Mouse (Mus musculus) left cerebral cortex, postnatal 4 days (tissue): ENCODE measurements around the gene Gpa33. TPM values are rescaled to one million over a fixed set of nuclear protein-coding genes. Genes with fewer than 3 reads are reported as not detected.
A peak's percentile ranks its signal among the peaks of the same experiment; 100 is the strongest.

Experiments used
- DNase-seq: peaks from one replicate; pipeline ENCODE4 v3.0.0-alpha.2; 2022
- intact Hi-C: fragments of 180-260 bp; cut with DNase I; formaldehyde crosslinking; loops from one replicate; pipeline ENCODE4 v1.15.1; 2025
- total RNA-seq, 2 experiments: library from RNA; stranded (reverse); gene quantifications; 2 replicates each; pipeline ENCODE4 v1.2.3; 2021

The Gpa33 gene
- total RNA-seq, 2 experiments from 2014 or later: not detected

DNA sequence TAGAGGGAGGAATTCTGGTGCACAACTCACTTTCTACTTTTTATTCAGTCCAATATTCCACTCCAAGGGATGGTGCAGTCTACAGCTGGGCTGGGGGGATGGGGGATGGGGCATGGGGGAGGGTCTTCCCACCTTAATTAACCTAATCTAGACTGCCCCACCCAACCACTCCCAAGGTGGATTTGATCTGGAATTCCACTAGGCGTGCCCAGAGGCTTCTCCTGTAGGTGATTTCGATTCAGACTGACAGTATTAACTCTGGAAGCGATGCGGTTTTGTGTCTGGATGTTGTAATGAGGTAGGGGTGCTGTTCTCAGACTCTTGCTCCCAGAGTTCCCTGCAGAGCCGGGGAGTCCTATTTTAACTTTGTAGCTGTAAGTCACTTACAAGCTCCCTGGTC lies 30.1 kb downstream of the Gpa33 start:
- intact Hi-C loops: loop anchor here (2.0 to 5.0 kb wide), 3 partner anchors 92 to 202 kb away; partner anchors contain the start of gene Ildr2
- no peak for DNase-seq

DNA sequence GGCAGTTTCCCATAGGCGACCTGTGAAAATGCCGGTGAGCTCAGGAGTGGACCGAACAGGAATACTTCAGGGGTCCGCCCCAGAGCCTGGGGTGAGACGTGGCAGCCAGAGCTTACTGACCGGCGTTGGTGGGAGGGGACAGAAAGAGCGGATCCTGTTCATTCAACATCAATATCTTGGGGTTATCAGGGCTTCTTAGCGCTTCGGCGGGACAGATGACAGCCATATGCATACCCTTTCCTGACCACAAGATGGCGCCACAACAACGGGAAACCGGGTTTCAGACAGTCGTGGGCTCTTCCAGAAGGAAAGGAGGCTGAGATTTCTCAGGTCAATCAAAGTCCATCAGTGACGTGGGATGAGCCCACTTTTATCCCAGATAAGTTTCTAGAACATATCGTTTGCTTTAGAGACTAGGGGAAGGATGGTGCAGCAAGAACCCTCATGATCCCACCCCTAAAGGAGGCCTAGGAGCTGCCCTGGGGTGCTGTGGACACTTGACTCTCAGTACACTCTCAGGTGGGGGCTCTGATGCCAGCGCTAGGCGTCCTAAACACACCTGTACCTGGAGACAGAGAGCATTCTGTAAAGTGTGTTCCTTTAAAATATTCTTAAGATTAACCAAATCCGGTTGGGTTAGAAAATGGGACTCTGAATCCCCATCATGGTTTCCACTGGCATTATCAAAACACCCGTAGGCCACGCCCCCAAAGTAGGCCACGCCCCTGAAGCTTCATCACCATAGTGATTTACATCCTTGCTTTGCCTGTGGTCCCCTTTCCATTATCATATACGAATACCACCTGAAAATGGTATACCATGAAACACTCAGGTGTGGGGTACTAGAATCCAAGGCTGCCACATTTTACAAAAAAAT lies 30.8 kb downstream of the Gpa33 start:
- intact Hi-C loops: loop anchor here (2.0 to 5.0 kb wide), 3 partner anchors 91 to 201 kb away; partner anchors contain the start of gene Ildr2
- DNase-seq: peak; percentile 79

DNA sequence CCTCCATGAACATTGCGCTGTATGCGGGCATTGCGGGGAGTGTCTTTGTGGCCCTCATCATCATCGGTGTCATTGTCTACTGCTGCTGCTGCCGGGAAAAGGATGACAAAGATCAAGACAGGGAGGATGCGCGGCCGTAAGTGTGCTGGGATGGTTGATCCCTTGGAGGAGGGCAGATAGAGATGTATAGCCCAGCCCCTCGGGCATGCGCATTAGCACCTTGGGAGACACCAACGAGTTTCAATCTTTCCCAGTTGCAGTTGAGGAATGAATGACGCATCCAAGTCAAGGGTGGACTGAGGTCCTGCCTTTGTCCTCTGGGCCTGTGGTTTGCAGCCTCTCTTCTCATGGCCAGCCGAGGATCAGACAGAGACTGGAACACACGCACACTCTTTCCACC lies 34.5 kb downstream of the Gpa33 start:
- DNase-seq: no peak
- intact Hi-C loops: loop anchor here (5.0 kb wide), 2 partner anchors 88 to 198 kb away; partner anchors contain the start of gene Ildr2

DNA sequence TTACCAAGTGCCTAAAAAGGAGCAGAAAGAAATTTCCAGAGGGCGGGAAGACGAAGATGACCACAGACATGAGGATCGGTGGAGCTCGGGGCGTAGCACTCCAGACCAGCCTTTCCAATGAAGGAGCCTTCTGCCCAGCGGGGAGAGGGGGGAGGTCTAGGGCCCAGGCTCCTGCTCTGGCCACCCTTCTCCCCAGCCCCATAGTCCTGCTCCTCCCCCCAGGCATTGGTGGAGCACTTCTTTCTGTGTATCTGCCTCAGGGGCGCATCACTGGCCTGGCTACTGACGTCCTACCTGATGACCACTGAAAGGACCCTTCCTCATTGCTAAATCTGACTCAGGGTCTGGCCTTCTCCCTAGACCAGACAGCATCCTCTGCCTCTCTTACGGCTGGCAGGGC lies 35.1 kb downstream of the Gpa33 start:
- intact Hi-C loops: no loop called here
- DNase-seq: no peak

DNA sequence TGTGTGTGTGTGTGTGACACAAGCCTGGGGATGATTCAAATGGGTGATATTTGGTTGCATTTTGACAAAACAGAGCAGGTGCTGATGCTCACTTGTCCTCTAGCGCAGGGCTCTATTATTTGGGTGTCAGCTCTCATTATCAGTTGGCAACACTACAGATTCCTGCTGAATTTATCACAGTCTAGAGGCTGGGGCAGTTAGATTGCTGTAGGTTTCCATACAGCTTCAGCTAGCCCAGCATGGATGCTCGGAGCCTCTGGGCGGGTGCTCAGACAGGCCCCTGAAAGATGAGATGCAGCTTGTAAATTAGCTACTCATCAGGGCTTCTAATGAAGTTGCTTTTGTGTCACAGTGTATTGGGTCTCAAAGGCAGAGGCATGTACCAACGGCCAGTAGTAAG lies 37.4 kb downstream of the Gpa33 start:
- intact Hi-C loops: no loop called here

DNA sequence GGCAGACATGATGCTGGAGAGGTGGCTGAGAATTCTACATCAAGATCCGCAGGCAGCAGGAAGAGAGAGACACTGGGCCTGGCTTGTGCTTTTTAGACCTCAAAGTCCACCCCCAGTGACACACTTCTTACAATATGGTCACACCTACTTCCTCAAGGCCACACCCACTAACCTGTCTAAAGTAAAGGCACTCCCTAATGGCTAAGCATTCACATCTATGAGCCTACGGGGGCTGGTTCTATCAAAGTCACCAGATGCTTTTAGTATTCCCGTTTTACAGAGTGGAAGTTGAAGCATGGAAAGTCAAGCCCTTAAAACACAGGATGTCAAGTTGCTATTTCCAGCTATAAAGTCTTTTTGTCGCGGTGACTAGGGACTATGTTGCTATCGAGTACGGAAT lies 38.0 kb downstream of the Gpa33 start:
- DNase-seq: no peak
- intact Hi-C loops: no loop called here

More for the DNA sequence above, 37.4 kb downstream of the Gpa33 start:
- no peak for DNase-seq

DNA sequence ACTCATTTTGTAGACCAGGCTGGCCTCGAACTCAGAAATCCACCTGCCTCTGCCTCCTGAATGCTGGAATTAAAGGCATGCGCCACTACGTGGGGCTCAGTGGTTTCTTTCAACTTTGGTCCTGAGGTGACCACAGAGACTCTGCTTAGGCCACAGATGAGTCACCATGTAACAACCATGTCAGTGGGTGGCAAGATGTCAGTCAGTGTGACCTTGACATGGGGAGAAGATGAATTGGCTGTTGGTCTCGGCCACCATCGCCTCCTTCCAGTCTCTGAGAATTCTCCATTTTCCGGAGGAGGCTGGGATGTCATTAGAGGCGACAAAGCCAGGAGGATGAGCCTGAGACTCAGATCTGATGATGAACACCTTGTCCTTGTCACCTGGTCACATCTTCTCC lies 39.7 kb downstream of the Gpa33 start:
- intact Hi-C loops: no loop called here
- no peak for DNase-seq

DNA sequence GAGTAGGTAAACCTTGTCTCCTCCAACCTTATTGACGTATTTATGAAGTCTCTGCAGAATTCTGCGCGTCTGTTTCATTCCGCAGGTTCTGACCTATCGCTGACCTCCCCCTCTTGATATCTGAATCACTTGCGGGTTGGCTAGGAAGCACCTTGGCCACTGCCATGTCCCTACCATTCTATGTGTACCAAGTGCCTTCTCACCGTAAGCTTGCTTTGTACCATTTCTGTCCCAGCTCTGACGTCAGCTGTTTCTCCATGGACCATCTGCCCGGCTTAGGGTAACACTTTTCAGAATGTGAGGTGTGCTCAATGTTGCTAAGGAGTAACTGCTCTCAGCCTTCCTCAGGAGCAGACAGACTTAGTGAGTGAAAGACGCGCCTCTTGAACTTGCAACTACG lies 40.8 kb downstream of the Gpa33 start:
- intact Hi-C loops: no loop called here
- DNase-seq: no peak

DNA sequence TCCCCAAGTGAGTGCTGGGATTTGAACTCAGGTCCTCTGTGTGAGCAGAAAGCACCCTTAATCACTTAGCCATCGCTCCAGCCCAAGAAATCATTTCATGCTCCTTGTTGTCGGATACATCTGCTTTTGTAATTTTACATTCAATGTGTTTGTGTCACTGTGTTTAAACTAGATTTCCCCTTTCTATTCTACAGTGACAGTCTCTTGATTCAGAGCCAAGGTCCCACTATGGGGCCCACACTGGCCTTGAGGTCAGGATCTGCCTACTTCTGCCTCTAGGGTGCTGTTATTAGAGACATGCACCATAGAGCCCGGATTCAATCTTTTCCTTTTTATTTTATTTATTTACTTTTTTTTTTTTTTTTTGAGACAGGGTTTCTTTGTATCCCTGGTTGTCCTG lies 43.0 kb downstream of the Gpa33 start:
- no peak for DNase-seq
- intact Hi-C loops: no loop called here

DNA sequence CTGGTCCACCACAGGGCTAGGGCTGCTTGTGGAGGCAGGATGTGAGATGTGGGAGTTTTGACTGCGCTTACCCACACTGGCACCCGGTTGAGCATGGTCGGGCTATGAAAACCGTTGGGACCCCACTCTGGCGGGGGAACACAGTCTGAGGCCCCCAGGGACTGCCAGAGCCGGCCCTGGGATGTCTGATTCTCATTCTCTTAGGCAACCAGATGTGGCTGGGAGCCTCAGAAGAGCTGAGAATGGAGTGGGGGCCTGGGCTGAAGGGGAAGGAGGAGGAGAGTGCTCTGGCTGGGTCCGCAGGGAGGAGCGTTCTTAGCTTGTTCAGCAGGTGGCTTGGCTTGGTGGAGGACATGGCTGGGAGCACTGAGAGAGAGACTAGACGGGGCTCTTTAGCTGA lies 43.6 kb downstream of the Gpa33 start:
- DNase-seq: no peak
- intact Hi-C loops: no loop called here

DNA sequence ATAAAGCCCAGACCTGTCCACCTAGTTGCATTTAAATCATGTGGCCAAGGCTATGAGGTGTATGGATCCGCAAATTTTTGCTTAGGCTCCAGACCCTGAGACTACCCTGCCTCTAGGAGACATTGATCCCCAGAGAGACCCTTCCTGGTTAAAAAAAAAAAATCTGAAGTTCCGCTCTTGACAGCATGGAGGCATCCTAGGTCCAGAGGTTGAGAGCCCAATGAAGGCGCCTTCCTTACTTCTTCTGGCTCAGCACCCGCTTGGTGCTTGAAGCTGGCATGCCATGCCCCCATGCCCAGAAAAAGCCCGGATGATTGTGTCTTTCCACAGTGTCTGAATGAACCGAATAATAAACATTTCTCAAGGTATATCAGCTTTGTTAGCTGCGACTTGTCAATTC lies 51.5 kb downstream of the Gpa33 start:
- DNase-seq: no peak
- intact Hi-C loops: loop anchor here (10.0 kb wide), 1 partner anchor 63 kb away; no protein-coding TSS in a partner anchor

DNA sequence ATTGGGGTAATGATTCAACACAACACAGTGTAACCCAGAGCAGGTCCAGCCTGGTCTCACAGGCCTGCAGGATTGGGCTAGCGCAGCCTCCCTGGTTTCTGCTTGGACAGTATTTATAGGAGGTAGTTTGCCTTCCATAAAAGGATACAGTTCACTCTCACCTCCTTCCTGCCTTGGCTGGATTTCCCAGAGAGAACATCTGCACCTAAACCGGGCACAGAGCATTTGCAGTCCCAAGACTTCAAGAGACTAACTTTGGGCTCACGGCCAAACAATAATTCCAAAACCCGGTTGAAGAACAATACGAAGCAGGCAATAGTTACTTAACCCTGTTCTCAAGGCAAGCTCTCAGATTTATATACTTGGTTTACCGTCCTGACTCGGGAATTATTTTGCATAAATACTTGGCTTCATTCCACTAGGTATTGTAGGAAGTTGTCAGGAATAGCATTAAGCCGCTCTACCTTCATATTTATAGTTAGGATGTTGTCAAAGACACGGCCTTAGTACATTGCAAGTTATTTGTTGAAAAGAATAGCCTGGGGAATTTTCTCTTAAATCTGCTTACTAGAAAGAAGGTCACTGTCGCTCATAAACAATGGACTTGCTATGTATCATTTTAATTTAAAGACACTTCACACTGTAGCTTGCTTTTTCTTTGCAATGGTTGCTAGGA lies 53.1 kb downstream of the Gpa33 start:
- intact Hi-C loops: loop anchor here (10.0 kb wide), 1 partner anchor 62 kb away; no protein-coding TSS in a partner anchor
- DNase-seq: no peak

DNA sequence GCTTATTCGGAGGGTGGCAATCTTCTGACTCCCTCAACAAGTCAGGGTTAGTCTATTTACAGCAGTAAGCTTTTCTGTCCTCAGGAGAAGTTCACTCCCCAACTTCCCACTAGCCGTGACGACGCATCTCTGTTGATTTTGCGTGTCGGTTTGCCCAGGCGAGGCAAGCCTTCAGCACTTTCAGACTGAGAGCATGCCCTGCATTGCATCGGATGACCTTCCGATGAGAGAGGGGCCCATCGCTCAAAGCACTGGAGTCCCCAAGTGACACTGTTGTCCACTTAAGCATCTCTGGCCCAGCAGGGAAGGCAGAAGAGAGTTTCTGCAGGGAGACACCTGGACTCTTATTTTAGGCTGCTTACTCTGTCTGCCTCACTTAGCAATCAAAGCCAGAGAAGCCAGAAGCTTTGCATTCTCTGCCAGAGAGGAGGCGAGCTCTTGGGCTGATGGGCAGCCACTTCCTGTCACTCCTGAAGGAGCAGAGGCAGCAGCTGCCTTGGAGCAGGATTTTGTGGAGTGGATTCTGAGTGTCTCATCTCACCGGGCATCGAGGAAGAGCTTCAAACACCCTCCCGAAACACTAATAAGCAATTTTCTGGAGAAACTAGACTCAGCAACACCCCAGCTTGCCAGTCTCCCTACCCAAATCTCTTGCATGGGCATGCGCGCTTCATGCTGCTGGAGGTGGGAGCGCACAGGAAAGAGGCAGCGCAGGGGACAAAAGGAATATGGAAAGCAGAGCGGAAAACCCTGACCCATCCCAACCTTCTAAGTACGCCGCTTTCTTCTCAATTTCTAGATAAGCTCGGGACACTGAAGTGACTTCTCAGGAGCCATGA lies 54.6 kb downstream of the Gpa33 start:
- no peak for DNase-seq
- intact Hi-C loops: loop anchor here (10.0 kb wide), 1 partner anchor 60 kb away; no protein-coding TSS in a partner anchor

DNA sequence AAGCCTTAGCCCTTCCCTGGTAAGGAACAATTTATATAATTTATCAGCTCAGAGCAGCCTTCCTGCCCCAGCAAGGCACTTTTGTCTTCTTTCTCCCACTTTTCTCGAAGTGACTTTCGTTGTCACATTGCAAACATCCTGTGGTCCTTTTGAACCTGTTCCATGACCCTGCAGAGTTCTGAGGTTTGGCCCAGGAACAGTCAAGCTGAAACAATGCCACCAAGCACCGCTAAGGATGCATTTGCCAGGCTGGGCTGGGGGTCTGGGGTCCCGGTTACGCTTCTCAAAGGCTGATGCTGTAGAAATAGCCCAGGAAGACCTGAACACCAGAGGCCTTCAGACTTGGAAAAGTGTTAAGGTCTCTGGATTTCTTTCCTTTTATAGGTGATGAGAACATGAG lies 55.3 kb downstream of the Gpa33 start:
- no peak for DNase-seq
- intact Hi-C loops: loop anchor here (10.0 kb wide), 1 partner anchor 59 kb away; no protein-coding TSS in a partner anchor

DNA sequence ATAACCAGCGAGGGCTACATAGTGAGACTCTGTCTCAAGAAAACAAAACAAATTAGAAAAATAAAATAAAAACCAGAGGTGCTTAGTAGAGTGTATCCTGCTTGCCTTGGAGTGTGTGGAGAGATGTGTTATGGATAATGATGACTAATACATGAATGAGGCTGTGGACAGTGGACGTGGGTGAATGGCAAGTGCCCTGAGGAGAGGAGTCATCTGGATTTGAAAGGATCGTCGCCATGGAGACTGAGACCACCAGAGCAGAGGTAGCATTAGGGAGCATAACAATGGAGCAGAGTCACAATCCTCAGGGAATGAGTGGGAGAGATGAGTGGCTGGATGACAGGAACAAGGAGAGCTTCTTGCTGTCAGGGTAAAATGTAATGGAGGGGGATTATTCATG lies 59.8 kb downstream of the Gpa33 start:
- intact Hi-C loops: loop anchor here (10.0 kb wide), 1 partner anchor 55 kb away; no protein-coding TSS in a partner anchor
- DNase-seq: no peak

DNA sequence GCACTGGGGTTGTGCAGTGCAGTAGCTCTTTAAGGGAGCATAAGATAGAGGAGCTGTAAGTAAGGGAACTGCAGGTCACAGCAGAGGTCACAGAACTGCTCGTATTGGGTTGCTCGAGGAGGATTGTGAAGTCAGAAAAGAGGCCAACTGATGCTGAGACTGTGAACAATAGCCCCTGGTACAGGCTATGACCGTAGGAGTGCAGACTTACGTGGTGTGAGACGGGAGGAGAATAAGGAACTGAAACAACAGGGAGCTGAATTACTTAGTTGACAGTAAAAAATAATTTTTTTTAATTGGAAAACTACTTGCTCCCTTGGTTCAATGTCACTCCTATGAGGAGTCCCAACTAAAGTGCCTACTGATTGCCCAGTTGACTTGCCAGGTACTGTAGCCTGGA lies 74.1 kb downstream of the Gpa33 start:
- intact Hi-C loops: no loop called here
- DNase-seq: no peak

DNA sequence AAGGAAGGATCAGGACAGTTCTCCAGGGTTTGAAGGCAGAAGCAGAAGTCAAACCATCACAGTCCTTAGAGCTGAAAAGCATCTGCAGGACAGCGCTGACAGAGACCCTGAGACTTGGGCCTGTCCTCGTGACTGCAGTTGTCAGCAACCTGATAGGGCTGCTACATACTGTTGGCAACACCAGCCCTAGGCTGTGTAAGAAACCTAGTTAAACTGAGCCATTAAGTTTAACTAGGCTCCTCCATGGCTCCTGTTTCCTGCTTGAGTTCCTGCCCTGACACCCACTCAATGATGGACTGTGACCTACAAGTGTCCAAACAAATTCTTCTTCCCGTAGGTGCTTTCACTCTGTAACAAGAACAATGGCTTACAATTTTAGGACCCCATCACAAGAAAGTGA lies 75.1 kb downstream of the Gpa33 start:
- no peak for DNase-seq
- intact Hi-C loops: no loop called here

DNA sequence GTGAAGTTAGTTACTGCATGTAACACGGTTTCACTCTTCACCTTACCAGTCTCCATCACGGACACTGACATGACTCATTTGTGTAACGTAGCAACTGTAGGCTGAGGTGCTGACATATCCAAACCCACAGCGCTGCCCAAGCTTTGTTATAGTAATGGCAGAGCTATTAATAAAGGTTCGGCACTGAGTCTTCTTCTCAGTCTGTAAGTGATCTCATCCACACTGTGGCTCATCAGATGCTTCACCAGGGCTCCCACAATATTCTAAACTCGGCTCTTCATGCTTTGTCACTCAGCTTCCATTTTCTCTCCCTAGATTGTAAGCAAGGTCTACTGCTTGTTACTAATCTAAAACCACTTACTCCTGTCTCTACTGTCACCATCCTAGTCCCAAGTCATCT lies 79.3 kb downstream of the Gpa33 start:
- DNase-seq: no peak
- intact Hi-C loops: no loop called here

DNA sequence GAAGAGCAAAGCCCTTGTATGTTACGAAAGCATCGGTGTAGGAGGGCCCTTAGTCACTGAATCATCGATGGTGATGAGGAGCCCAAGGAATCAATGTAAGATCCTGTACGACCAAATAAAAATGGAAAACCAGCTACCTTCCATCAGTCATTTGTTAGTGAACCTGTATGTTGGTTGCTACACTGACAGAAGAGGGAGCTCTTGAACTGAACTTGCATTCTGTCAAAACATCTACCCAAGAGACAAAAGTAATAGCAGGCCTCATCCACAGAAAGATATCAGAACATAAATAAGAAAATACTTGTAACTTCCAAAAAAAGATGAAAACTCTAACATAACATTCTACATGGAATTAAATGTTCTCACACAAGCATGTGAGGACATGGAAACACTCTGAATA lies 84.1 kb downstream of the Gpa33 start:
- intact Hi-C loops: no loop called here
- no peak for DNase-seq
